Mouse (Mus musculus) ES-E14 (cell line): Measurements from ENCODE around the gene Drp2. TPM values are rescaled to one million over a fixed set of nuclear protein-coding genes. Genes with fewer than 3 reads are reported as not detected.

Experiments
- DNase-seq: peaks from one replicate; pipeline ENCODE4 v3.0.0-alpha.2; 2013; ENCODE audit warnings: low read depth, low spot score
- H3K27ac ChIP-seq: 2 replicates; pipeline ENCODE4 v1.5.1; 2012; ENCODE audit warnings: low read depth, mild to moderate bottlenecking, low read length, moderate library complexity, mixed read lengths; ENCODE audit not compliant: poor library complexity, insufficient read depth, severe bottlenecking
- H3K36me3 ChIP-seq: 2 replicates; pipeline ENCODE4 v1.6.1; 2012; ENCODE audit warnings: mild to moderate bottlenecking, low read length, moderate library complexity, mixed read lengths; ENCODE audit not compliant: control insufficient read depth, poor library complexity, insufficient read depth, severe bottlenecking
- H3K4me1 ChIP-seq, 2 experiments: fragments of 150-350 bp in 1 of 2; sonication (generic) in 1 of 2; 2 replicates each; pipeline ENCODE4 v1.6.1; 2012; ENCODE audit warnings: low read length in 2 of 2, mild to moderate bottlenecking in 1 of 2, mixed read lengths in 1 of 2; ENCODE audit not compliant: control insufficient read depth in 2 of 2, insufficient read depth in 2 of 2, poor library complexity in 1 of 2
- H3K4me3 ChIP-seq, 2 experiments: fragments of 150-350 bp in 1 of 2; sonication (generic) in 1 of 2; 2 replicates each; pipeline ENCODE4 v1.5.1; 2012; ENCODE audit warnings: low read length in 2 of 2, low read depth in 1 of 2, mild to moderate bottlenecking in 1 of 2, mixed read lengths in 1 of 2; ENCODE audit not compliant: insufficient read depth in 1 of 2, poor library complexity in 1 of 2, severe bottlenecking in 1 of 2
- H3K9ac ChIP-seq: 2 replicates; pipeline ENCODE4 v1.6.1; 2012; ENCODE audit warnings: low read depth, mild to moderate bottlenecking, low read length, mixed read lengths; ENCODE audit not compliant: poor library complexity, insufficient read depth, severe bottlenecking
- H3K9me3 ChIP-seq: fragments of 150-350 bp; sonication (generic); 2 replicates; pipeline ENCODE4 v1.6.1; 2012; ENCODE audit warnings: low read depth, mild to moderate bottlenecking, low read length; ENCODE audit not compliant: control insufficient read depth, insufficient read depth
- CHD2 ChIP-seq: IDR thresholded peaks from 2 replicates; pipeline ENCODE4 v1.6.1; 2014; ENCODE audit warnings: mild to moderate bottlenecking, low read depth, low read length, inconsistent platforms
- HCFC1 ChIP-seq: IDR thresholded peaks from 2 replicates; pipeline ENCODE4 v1.6.1; 2012; ENCODE audit warnings: low read length, inconsistent platforms, borderline replicate concordance; ENCODE audit not compliant: insufficient read depth
- MAFK ChIP-seq: IDR thresholded peaks from 2 replicates; pipeline ENCODE4 v1.6.1; 2014; ENCODE audit warnings: mild to moderate bottlenecking, low read depth, low read length, inconsistent platforms; ENCODE audit not compliant: insufficient read depth
- ZC3H11A ChIP-seq: IDR thresholded peaks from 2 replicates; pipeline ENCODE4 v1.6.1; 2012; ENCODE audit warnings: low read depth, mild to moderate bottlenecking, inconsistent platforms, low read length, borderline replicate concordance
- ZNF384 ChIP-seq: IDR thresholded peaks from 2 replicates; pipeline ENCODE4 v1.6.1; 2012; ENCODE audit warnings: low read depth, low read length, inconsistent platforms
- in situ Hi-C, 2 experiments: fragments of 600-800 bp; cut with MboI; formaldehyde crosslinking; loops; one replicate each; pipeline ENCODE4 v1.15.1; 2025; ENCODE audit warnings: low sequenced_read_pairs in 2 of 2, inconsistent platforms in 1 of 2; ENCODE audit not compliant: unreplicated experiment in 2 of 2
- total RNA-seq: library from RNA; depleted of rRNA; stranded (reverse); fragments of 300-350 nt; gene quantifications from 2 replicates; pipeline ENCODE4 v1.2.3, GENCODE M21; 2012

Drp2 gene
- total RNA-seq, 1 experiment: 1.2 TPM

DNA sequence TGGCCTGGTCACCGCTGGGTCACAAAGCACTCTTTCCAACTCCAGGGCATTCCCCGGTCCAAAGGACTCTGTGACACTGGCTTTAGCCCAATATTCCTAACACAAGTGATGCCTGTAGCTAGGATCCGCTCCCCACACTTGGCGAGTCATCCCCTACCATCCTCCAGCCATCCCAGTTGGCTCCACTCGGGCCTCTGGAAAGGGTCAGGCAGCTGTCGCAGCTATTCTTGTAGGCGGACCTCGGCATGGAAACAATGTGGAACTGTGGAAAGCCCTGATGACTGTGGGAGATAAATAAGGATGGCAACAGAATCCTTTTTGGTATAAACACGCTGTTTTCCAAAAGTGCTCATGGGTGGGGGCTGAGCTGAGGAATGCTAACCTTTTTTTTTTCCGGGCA is 21.4 kb downstream of the Drp2 start:
- Histone ChIP-seq H3K4me3 (no peak overlapping the region), H3K9ac (no peak overlapping the region), H3K36me3 (no peaks in the 10 kb centered on the region), H3K27ac (no peak overlapping the region), H3K4me1 (no peaks in the 10 kb centered on the region), H3K9me3 (no peaks in the 10 kb centered on the region)
- TF ChIP-seq MAFK (no peak), HCFC1 (no peak), ZC3H11A (no peak), CHD2 (no peak), ZNF384 (no peak)
- no peak for DNase-seq
- in situ Hi-C loops: no loop called here

DNA sequence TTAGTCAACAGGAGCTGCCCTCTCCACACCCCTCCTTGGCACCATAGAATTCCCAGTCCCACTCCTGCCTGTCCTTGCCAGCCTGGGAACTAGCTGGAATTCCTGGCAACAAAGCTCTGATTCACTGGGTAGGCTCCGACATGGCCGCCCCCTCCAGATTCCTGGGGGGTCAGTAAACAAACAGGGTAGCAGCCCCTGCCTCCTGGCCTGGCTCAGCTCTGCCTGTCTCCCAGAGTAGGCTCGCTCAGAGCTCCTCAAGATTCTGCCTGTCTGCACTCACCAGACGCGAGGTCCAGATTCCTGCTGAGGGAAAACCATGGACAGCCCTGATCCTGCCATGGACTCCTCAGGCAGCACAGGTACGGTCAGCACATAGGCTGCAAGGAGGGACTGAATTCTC is 22.5 kb downstream of the Drp2 start:
- Histone ChIP-seq H3K4me3 (no peak overlapping the region), H3K27ac (no peak overlapping the region), H3K4me1 (no peaks in the 10 kb centered on the region), H3K9me3 (no peaks in the 10 kb centered on the region), H3K9ac (no peak overlapping the region), H3K36me3 (no peaks in the 10 kb centered on the region)
- TF ChIP-seq MAFK (no peak), ZC3H11A (no peak), ZNF384 (no peak), CHD2 (no peak), HCFC1 (no peak)
- in situ Hi-C loops: no loop called here
- DNase-seq: no peak

DNA sequence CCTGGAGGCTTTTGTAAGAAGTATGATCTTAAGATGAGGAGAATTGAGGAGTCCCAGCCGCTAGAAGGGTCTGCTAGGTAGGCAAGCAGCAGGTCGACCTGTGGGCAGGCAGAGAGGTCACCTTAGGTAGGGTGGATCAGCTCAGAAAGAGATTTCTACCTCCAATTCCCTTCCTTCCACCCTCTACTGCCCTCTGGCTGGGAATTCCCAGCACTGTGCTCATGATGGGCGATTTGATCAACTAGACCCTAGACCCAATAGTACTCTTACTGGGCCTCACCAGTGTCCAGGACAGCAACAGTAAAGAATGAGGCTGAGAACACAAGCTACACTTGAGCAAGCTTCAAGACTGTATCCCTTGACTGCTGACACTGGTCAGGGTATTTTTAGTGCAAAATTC is 23.0 kb downstream of the Drp2 start:
- Histone ChIP-seq H3K36me3 (no peaks in the 10 kb centered on the region), H3K4me1 (no peaks in the 10 kb centered on the region), H3K4me3 (no peak overlapping the region), H3K9ac (no peak overlapping the region), H3K27ac (no peak overlapping the region), H3K9me3 (no peaks in the 10 kb centered on the region)
- in situ Hi-C loops: no loop called here
- no peak for DNase-seq
- TF ChIP-seq ZNF384 (no peak), MAFK (no peak), ZC3H11A (no peak), CHD2 (no peak), HCFC1 (no peak)

DNA sequence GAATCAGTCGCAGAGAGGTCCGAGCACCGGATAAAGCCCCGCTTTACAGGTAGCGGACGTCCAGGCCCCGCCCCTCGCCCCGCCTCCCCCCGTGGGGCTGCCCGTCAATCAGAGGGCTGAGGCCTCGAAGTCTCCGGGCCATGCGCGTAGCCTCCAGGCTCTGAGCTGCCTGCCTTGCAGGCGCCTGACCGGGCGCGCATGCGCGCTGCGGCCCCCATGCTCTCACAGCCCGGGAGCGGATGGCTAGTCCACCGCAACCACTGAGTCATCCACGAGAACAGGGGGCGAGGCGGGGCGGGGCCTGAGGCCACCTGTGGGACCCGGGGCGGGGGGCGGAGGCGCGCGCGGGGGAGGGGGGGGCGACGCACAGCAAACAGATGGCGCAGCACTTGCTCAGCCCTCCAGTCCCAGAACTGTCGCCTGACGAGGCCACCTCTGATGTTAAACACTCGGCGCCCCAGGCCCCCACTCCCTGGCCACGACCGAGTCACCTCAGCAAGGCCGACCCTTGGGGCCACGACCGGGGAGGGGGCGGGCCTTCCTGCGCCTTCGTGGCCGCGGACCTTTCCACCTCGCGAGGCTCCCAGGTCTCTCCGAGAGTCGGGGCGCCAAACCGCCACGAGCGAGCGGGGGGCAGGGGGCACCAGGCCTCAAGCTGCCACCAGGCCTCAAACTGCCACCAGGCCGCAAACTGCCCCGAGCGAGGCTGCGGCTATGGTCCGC is 70.8 kb downstream of the Drp2 start:
- peak overlapping the region in 1 of 2 experiments; percentile 55; a peak in 3 of 4 replicates for H3K4me3 ChIP-seq
- no peaks in the 10 kb centered on the region for H3K4me1 ChIP-seq
- H3K36me3 ChIP-seq: no peaks in the 10 kb centered on the region
- in situ Hi-C loops: no loop called here
- TF ChIP-seq ZC3H11A (no peak), HCFC1 (no peak), CHD2 (no peak), ZNF384 (no peak), MAFK (no peak)
- no peak for DNase-seq
- no peak overlapping the region for H3K27ac ChIP-seq
- H3K9ac ChIP-seq: no peak overlapping the region
- no peaks in the 10 kb centered on the region for H3K9me3 ChIP-seq
